Mouse (Mus musculus): Measurements from ENCODE around the gene Btbd35f9. TPM values are rescaled to one million over a fixed set of nuclear protein-coding genes. Genes with fewer than 3 reads are reported as not detected.
"Not testable (repeated sequence)": the region's sequence is repeated elsewhere in the genome, so short reads cannot be mapped to it uniquely, and the experiment has no call there.

Btbd35f9 gene
- not detected in 2 replicates for polyA plus RNA-seq (2012)

DNA sequence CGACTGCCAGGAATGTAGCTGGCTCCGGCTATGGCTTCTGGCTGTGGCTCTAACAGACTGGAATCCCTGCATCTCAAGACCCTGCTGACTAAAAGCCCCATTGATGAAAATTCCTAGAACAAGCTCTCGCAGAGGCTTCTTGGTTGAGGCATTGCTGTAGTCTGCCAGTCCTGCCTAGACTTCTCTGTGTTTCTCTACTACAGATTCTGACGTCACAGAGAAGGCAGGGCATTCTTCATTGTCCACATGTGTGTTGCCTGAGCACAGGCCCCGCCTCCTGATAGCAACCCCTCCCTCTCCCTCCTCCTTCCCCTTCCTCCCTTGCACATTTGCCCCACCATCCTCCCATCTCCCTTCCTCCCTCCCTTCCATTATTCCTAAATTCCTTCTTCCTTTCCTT is at the start of gene Btbd35f9:
Btbd35f9 (minus strand) TSS at position 101 of the 400 bp plus-strand sequence.
- H3K4me3 ChIP-seq (replicated peaks); H3K27me3 ChIP-seq (ENCODE audit: control insufficient read depth); H3K36me3 ChIP-seq (ENCODE audit: control insufficient read depth); H3K9me3 ChIP-seq (ENCODE audit: control insufficient read depth, low read length); H3K4me1 ChIP-seq (ENCODE audit: control insufficient read depth): not testable (repeated sequence)

Other genes starting within 250 kb of the Btbd35f9 start
- gene Btbd35f6, start 205.0 kb downstream of the Btbd35f9 start, polyA plus RNA-seq (2012) = not detected in 2 replicates
- gene Gm21870, start 174.7 kb downstream of the Btbd35f9 start, polyA plus RNA-seq (2012) = not detected in 2 replicates
- not detected in 2 replicates for gene Spin2g, start 77.2 kb upstream of the Btbd35f9 start, polyA plus RNA-seq (2012)

All from erythroblast, embryonic 14.5 days (primary cell).